Mouse (Mus musculus) gastrocnemius, adult 2 months (tissue): Measurements from ENCODE around the gene Syngr3. TPM values are rescaled to one million over a fixed set of nuclear protein-coding genes. Genes with fewer than 3 reads are reported as not detected.

ENCODE experiments used
- DNase-seq: peaks from one replicate; pipeline ENCODE4 v3.0.0; 2022
- H3K27ac ChIP-seq: fragments of 200-600 bp; 2 replicates; pipeline ENCODE4 v1.8.1; 2022; ENCODE audit warnings: mild to moderate bottlenecking
- H3K4me3 ChIP-seq: fragments of 200-600 bp; 2 replicates; pipeline ENCODE4 v1.8.1; 2022; ENCODE audit warnings: mild to moderate bottlenecking, moderate library complexity
- CTCF ChIP-seq: fragments of 200-600 bp; IDR thresholded peaks from 2 replicates; pipeline ENCODE4 v1.8.1; 2022; ENCODE audit warnings: antibody characterized with exemption, mild to moderate bottlenecking, moderate library complexity
- intact Hi-C: fragments of 180-260 bp; cut with DNase I; formaldehyde crosslinking; loops from one replicate; pipeline ENCODE4 v1.15.1; 2025
- total RNA-seq, 2 experiments: library from RNA; stranded (reverse); gene quantifications; 2 replicates each; pipeline ENCODE4 v1.2.3; 2021

Syngr3 gene
- total RNA-seq, 2 experiments from 2014 or later: not detected

- Histone ChIP-seq H3K4me3 (peak within 1 kb of the TSS; percentile 67), H3K27ac (no peak within 1 kb of the TSS)
- no peak for TF ChIP-seq CTCF
- intact Hi-C loops: no loop called here
- no peak for DNase-seq
Measured at GRCm38 (mm10) chr17:24658017-24658758, 31.6 kb downstream of the Syngr3 start, which contains the start of gene Npw. Gene Npw, minus strand, starts transcription at chr17:24658457.

- DNase-seq: no peak
- Histone ChIP-seq H3K4me3 (no peak overlapping the region), H3K27ac (no peak overlapping the region)
- no peak for TF ChIP-seq CTCF
- intact Hi-C loops: loop anchor here (1.0 kb wide), 1 partner anchor 115 kb away; no protein-coding TSS in a partner anchor
Measured at GRCm38 (mm10) chr17:24654969-24655368, 34.8 kb downstream of the Syngr3 start.

GRCm38 (mm10) chr17:24653967-24654710 lies 35.6 kb downstream of the Syngr3 start:
- TF ChIP-seq CTCF: peak; percentile 92
- H3K27ac ChIP-seq: 0 out of 2 replicates have a peak overlapping the region, but pooled peaks have one; percentile 16

GRCm38 (mm10) chr17:24651835-24652234 lies 37.9 kb downstream of the Syngr3 start:
- no peak for TF ChIP-seq CTCF
- peak overlapping the region; percentile 94 for H3K27ac ChIP-seq
- intact Hi-C loops: loop anchor here (2.0 kb wide), 1 partner anchor 123 kb away; no protein-coding TSS in a partner anchor

More at GRCm38 (mm10) chr17:24653967-24654710, 35.6 kb downstream of the Syngr3 start:
- peak; percentile 80 for DNase-seq
- peak overlapping the region; percentile 54 for H3K4me3 ChIP-seq
- intact Hi-C loops: loop anchor here (1.0 to 2.0 kb wide), 2 partner anchors 114 to 125 kb away; no protein-coding TSS in a partner anchor

GRCm38 (mm10) chr17:24650766-24651165 lies 39.0 kb downstream of the Syngr3 start:
- no peak for DNase-seq
- Histone ChIP-seq H3K27ac (peak overlapping the region; percentile 94), H3K4me3 (peak overlapping the region; percentile 83)
- no peak for TF ChIP-seq CTCF
- intact Hi-C loops: no loop called here

More at GRCm38 (mm10) chr17:24651835-24652234, 37.9 kb downstream of the Syngr3 start:
- H3K4me3 ChIP-seq: no peak overlapping the region
- DNase-seq: no peak

- peak within 1 kb of the TSS; percentile 83 for H3K4me3 ChIP-seq
- no peak for TF ChIP-seq CTCF
- DNase-seq: peak; percentile 81
- intact Hi-C loops: no loop called here
- peak within 1 kb of the TSS; percentile 94 for H3K27ac ChIP-seq
Measured at GRCm38 (mm10) chr17:24650070-24650616, 39.6 kb downstream of the Syngr3 start, which contains the start of gene Slc9a3r2. Gene Slc9a3r2, minus strand, starts transcription at chr17:24650327.

GRCm38 (mm10) chr17:24649581-24650069 lies 40.1 kb downstream of the Syngr3 start:
- Histone ChIP-seq H3K27ac (peak overlapping the region; percentile 94), H3K4me3 (peak overlapping the region; percentile 83)
- intact Hi-C loops: no loop called here
- no peak; the same call in 1 of the 2 replicates for TF ChIP-seq CTCF
- peak; percentile 70 for DNase-seq

GRCm38 (mm10) chr17:24648731-24649377 lies 40.9 kb downstream of the Syngr3 start:
- DNase-seq: no peak
- peak overlapping the region; percentile 83 for H3K4me3 ChIP-seq
- H3K27ac ChIP-seq: peak overlapping the region; percentile 94
- intact Hi-C loops: no loop called here
- TF ChIP-seq CTCF: 0 out of 2 replicates have a peak, but pooled peaks have one; percentile 5

- Histone ChIP-seq H3K27ac (peak overlapping the region; percentile 94), H3K4me3 (peak overlapping the region; percentile 83)
- DNase-seq: no peak
- no peak for TF ChIP-seq CTCF
- intact Hi-C loops: no loop called here
Measured at GRCm38 (mm10) chr17:24647493-24647892, 42.3 kb downstream of the Syngr3 start.

- intact Hi-C loops: no loop called here
Measured at GRCm38 (mm10) chr17:24646381-24646780, 43.4 kb downstream of the Syngr3 start.

GRCm38 (mm10) chr17:24645916-24646315 lies 43.8 kb downstream of the Syngr3 start:
- no peak for DNase-seq
- Histone ChIP-seq H3K4me3 (peak overlapping the region; percentile 83), H3K27ac (peak overlapping the region; percentile 94)
- intact Hi-C loops: no loop called here
- TF ChIP-seq CTCF: no peak

More at GRCm38 (mm10) chr17:24646381-24646780, 43.4 kb downstream of the Syngr3 start:
- Histone ChIP-seq H3K4me3 (peak overlapping the region; percentile 83), H3K27ac (peak overlapping the region; percentile 94)
- no peak for TF ChIP-seq CTCF
- no peak for DNase-seq
